Mouse (Mus musculus) forebrain, embryonic 12.5 days (tissue): Measurements from ENCODE around the gene Svbp. TPM values are rescaled to one million over a fixed set of nuclear protein-coding genes. Genes with fewer than 3 reads are reported as not detected.

Experiments used
- ATAC-seq: fragments of 200-750 bp; cut with Nextera tagmentation; 2 replicates; pipeline ENCODE4 v1.8.0; 2017; ENCODE audit warnings: moderate TSS enrichment; ENCODE audit not compliant: low FRiP score
- H3K27ac ChIP-seq: fragments of 300-500 bp; sonication (generic); 2 replicates; pipeline ENCODE4 v1.5.1; 2016; ENCODE audit warnings: mild to moderate bottlenecking
- H3K27me3 ChIP-seq: fragments of 300-500 bp; sonication (generic); 2 replicates; pipeline ENCODE4 v1.6.1; 2016; ENCODE audit warnings: mild to moderate bottlenecking
- H3K36me3 ChIP-seq: fragments of 300-500 bp; sonication (generic); replicated peaks from 2 replicates; pipeline ENCODE4 v1.6.1; 2016; ENCODE audit warnings: mild to moderate bottlenecking
- H3K4me1 ChIP-seq: fragments of 300-500 bp; sonication (generic); 2 replicates; pipeline ENCODE4 v1.6.1; 2016
- H3K4me2 ChIP-seq: fragments of 300-500 bp; sonication (generic); 2 replicates; pipeline ENCODE4 v1.6.1; 2016; ENCODE audit warnings: mild to moderate bottlenecking, moderate library complexity
- H3K4me3 ChIP-seq: fragments of 300-500 bp; sonication (generic); replicated peaks from 2 replicates; pipeline ENCODE4 v1.5.1; 2016; ENCODE audit warnings: mild to moderate bottlenecking
- H3K9ac ChIP-seq: fragments of 300-500 bp; sonication (generic); 2 replicates; pipeline ENCODE4 v1.6.1; 2016; ENCODE audit warnings: mild to moderate bottlenecking
- H3K9me3 ChIP-seq: fragments of 300-500 bp; sonication (generic); 2 replicates; pipeline ENCODE4 v1.6.1; 2016
- WGBS: fragments of 180-500 bp; shearing (Covaris S2); methylation state at CpG from one replicate; pipeline ENCODE4 v1.1.7; 2016; 5-methylcytosine and 5-hydroxymethylcytosine counted together
- polyA plus RNA-seq: library from polyadenylated mRNA; unstranded; fragments of >200 nt; fragmentation: Nextera tagmentation; extraction: Ambion mirVana; gene quantifications from 2 replicates; pipeline ENCODE4 v1.2.1, GENCODE M21; 2016

Svbp gene
- polyA plus RNA-seq, 1 experiment from 2014 or later = 162 TPM

DNA sequence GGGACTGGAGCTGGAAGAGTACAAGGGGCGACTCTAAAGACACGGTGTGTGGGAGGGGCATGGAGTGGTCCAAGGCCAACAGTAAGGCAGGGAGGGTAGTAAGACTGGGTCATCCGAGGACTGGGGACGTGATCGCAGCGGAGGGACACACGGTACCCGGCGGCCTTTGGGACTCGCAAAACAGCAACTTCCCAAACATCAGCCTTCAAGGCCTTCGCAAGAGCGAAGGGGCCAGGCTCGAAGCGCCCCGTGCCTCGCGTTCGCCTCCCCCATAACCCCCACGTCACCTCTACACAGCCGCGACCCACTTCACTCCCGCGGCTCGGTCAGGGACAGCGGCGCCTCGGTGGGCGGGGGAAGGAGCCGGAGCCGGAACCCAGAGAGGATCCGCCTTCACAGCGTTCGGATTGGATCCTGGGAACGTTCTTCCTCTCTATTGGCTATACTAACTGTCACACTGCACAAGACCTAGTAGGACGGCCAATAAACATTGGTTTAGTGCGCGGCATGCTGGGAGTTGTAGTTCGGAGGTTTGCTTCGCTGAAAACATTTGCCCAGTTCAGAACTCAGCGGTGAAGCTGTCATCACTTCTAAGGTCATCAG, 21.2 kb upstream of the Svbp start, which contains the start of gene Zfp691:
Zfp691 (minus strand) TSS at position 345 of the 603 bp plus-strand sequence.
- Histone ChIP-seq H3K4me2 (peak within 1 kb of the TSS; percentile 81), H3K27ac (peak within 1 kb of the TSS; percentile 46; the same call in 1 of the 2 replicates), H3K27me3 (0 out of 2 replicates have a peak, but pooled peaks cover 6% of the 10 kb centered on the region), H3K9ac (peak within 1 kb of the TSS; percentile 87), H3K9me3 (no peaks in the 10 kb centered on the region), H3K4me1 (peaks cover 19% of the 10 kb centered on the region), H3K4me3 (peak within 1 kb of the TSS; percentile 81), H3K36me3 (peaks cover 18% of the 10 kb centered on the region)
- under 1% methylated on average over 40 of the region's 40 CpGs for WGBS
- ATAC-seq = peak; percentile 100

DNA sequence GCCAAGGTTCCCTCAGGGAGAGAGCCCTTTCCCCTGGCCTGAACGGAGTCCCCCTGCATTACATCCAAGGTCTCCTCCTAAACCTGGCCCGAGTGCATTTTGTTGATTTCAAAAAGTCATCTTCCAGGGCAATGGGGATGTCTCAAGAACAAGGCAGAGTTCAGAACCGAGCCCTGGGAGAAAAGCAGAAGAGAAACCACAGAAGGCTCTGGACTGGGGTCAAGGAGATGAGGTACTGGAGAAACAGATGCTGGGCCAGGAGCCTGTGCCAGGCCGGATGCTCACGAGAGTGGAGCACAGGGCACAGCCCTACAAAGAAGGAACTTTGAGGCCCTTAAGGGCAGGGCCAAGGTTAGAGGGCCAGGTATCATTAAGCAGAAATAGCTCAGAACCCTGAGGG, 17.4 kb upstream of the Svbp start:
- H3K4me3 ChIP-seq = no peak overlapping the region
- H3K9me3 ChIP-seq = no peaks in the 10 kb centered on the region
- H3K27me3 ChIP-seq = 0 out of 2 replicates have a peak, but pooled peaks cover 6% of the 10 kb centered on the region
- 74% methylated on average over 5 of the region's 5 CpGs for WGBS
- no peak overlapping the region for H3K9ac ChIP-seq
- no peak overlapping the region for H3K4me2 ChIP-seq
- no peaks in the 10 kb centered on the region for H3K36me3 ChIP-seq
- no peak for ATAC-seq
- no peak overlapping the region for H3K27ac ChIP-seq
- H3K4me1 ChIP-seq = peaks cover 7% of the 10 kb centered on the region

DNA sequence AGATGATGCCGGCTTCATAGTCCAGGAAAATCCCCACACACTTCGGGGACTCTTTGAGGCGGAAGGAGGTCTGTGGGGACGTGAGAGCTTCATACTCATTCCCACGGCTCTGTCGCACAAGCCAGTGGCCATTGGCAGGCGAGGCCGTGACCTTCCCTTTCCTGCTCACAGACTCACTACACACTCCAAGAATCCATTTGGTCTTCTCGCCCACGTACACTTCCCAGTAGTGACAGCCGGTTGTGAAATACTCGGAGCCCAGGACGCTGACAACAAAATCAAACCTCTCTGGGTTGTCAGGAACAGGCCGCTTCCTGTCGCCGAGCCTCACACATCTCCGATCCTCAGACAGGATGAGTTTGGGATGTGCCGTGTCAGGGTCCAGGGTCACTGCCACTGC, 16.8 kb upstream of the Svbp start:
- Histone ChIP-seq H3K4me1 (peaks cover under 1% of the 10 kb centered on the region), H3K9ac (no peak overlapping the region), H3K27me3 (0 out of 2 replicates have a peak, but pooled peaks cover 6% of the 10 kb centered on the region), H3K4me3 (no peak overlapping the region), H3K36me3 (no peaks in the 10 kb centered on the region), H3K27ac (no peak overlapping the region), H3K4me2 (no peak overlapping the region), H3K9me3 (no peaks in the 10 kb centered on the region)
- 84% methylated on average over 18 of the region's 18 CpGs for WGBS
- ATAC-seq = no peak

DNA sequence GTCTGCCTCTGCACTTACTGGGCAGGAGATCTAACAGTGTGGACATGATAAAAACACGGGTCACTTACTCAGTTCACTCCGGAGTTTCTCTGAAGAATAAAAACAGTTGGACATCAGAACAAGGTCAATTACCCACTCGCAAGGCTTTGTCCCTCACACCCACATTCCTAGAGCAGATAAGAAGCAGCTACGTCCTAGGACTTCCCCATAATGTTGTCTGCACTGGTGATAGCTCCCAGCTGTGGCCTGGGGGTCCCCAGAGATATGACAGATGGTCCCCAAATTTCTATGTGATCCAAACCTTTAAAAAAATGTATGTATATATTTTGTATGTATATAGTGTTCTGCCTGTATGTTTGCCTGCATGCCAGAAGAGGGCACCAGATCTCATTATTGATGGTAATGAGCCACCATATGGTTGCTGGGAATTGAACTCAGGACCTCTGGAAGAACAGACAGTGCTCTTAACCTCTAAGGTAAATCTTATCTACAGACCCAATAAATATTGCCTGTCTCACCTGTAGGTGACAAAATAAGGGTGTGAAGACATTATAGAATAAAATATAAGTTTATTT, 14.9 kb upstream of the Svbp start:
- Histone ChIP-seq H3K27me3 (0 out of 2 replicates have a peak, but pooled peaks cover 6% of the 10 kb centered on the region), H3K4me1 (no peaks in the 10 kb centered on the region), H3K9ac (no peak overlapping the region), H3K4me3 (no peak overlapping the region), H3K36me3 (no peaks in the 10 kb centered on the region), H3K9me3 (no peaks in the 10 kb centered on the region), H3K27ac (no peak overlapping the region), H3K4me2 (no peak overlapping the region)
- WGBS = 57% methylated on average over 4 of the region's 4 CpGs
- no peak for ATAC-seq

DNA sequence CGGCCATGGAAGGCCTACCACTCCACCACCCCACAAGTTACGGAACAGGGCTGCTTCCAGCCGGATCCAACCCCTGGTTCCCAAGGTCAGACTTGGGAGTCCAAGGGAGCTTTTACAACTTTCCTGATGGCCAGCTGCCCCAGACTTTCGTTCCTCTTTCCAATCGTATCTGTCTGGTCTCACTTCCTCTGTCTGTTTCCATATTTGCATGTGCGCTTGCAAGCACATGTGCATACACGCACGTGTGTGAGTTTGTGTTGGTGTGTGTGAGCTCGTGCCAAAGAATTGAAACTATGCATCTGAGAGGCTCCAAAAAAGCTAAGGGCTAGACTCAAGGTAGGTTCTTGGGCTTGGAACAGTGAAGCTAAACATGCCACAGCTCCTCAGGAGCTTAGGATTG, 13.7 kb upstream of the Svbp start:
- Histone ChIP-seq H3K4me3 (no peak overlapping the region), H3K27me3 (0 out of 2 replicates have a peak, but pooled peaks cover 11% of the 10 kb centered on the region), H3K4me2 (no peak overlapping the region), H3K9me3 (no peaks in the 10 kb centered on the region), H3K9ac (no peak overlapping the region), H3K4me1 (no peaks in the 10 kb centered on the region), H3K27ac (no peak overlapping the region), H3K36me3 (no peaks in the 10 kb centered on the region)
- WGBS = 94% methylated on average over 9 of the region's 9 CpGs
- no peak for ATAC-seq

GRCm38 (mm10) chr4:119183525-119183924, 11.6 kb upstream of the Svbp start:
- no peak overlapping the region for H3K4me3 ChIP-seq
- 0 out of 2 replicates have a peak, but pooled peaks cover 5% of the 10 kb centered on the region for H3K27me3 ChIP-seq
- 50% methylated on average over 1 of the region's 1 CpGs for WGBS
- no peaks in the 10 kb centered on the region for H3K4me1 ChIP-seq
- no peaks in the 10 kb centered on the region for H3K36me3 ChIP-seq
- H3K27ac ChIP-seq = no peak overlapping the region
- ATAC-seq = no peak
- H3K9ac ChIP-seq = no peak overlapping the region
- no peaks in the 10 kb centered on the region for H3K9me3 ChIP-seq
- H3K4me2 ChIP-seq = no peak overlapping the region

GRCm38 (mm10) chr4:119185771-119186170, 9.3 kb upstream of the Svbp start:
- H3K4me3 ChIP-seq = no peak overlapping the region
- 0 out of 2 replicates have a peak, but pooled peaks cover 5% of the 10 kb centered on the region for H3K27me3 ChIP-seq
- H3K4me2 ChIP-seq = no peak overlapping the region
- no peaks in the 10 kb centered on the region for H3K9me3 ChIP-seq
- H3K27ac ChIP-seq = no peak overlapping the region
- H3K9ac ChIP-seq = no peak overlapping the region
- 83% methylated on average over 4 of the region's 4 CpGs for WGBS
- no peaks in the 10 kb centered on the region; the same call in 1 of the 2 replicates for H3K4me1 ChIP-seq
- no peak for ATAC-seq
- no peaks in the 10 kb centered on the region for H3K36me3 ChIP-seq

DNA sequence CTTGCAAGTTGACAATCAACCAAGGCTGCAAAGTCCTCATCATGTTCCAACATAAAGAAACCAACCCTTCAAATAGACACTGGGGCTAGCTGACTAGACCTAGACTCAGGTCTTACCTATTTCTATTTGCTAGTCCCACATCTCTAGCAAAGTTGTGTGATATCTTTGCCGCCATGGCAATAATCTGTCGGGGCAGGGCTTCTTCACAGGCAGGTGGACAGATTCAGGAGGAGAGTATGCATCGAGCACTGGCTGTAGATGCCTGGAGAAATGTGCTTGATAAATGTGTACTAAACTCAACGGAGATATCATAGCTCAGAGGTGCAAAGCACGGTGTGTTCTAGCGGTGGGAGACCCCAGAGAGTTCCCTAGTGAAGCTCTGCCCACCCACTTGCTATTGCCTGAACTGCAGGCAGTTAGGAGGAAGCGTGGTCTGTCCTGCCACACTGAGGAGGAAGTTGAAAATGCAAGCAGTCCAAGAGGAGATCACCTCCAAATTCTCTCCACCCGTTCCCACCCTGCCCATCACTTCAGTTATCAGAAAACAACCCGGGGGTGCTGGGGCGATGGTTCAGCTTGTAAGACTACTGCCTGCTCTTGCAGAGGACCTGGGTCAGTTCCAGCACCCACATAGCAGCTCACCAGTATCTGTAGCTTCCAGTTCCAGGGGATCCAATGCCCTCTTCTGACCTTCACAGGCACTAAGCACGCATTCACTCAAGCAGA, 6.9 kb upstream of the Svbp start:
- Histone ChIP-seq H3K9ac (no peak overlapping the region), H3K27me3 (0 out of 2 replicates have a peak, but pooled peaks cover 5% of the 10 kb centered on the region), H3K4me3 (no peak overlapping the region), H3K4me1 (no peaks in the 10 kb centered on the region; the same call in 1 of the 2 replicates), H3K9me3 (no peaks in the 10 kb centered on the region), H3K36me3 (no peaks in the 10 kb centered on the region), H3K27ac (no peak overlapping the region), H3K4me2 (no peak overlapping the region)
- no peak for ATAC-seq
- WGBS = 63% methylated on average over 11 of the region's 11 CpGs

DNA sequence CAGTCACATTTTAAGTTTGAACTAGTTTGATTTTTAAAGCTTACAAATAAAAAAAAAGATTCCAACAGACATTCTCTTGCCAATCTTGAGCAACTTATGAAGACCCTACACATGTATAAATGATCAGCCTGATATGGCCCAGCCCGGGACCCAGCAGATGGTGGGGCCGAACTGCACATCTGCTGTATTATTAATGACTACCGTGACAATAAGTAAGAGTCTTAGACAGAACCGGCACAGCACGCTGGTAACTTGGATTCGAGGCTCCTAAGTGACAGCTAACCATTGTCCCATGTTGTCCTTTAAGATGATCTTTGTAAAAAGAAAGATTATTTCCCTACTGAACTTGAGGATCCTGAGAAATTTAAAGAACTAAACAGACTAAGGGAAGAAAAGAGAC, 5.7 kb upstream of the Svbp start:
- no peak overlapping the region for H3K4me2 ChIP-seq
- H3K9me3 ChIP-seq = no peaks in the 10 kb centered on the region
- ATAC-seq = no peak
- WGBS = 73% methylated on average over 6 of the region's 6 CpGs
- no peak overlapping the region for H3K27ac ChIP-seq
- H3K4me1 ChIP-seq = no peaks in the 10 kb centered on the region; the same call in 1 of the 2 replicates
- no peak overlapping the region for H3K9ac ChIP-seq
- no peak overlapping the region; the same call in 1 of the 2 replicates for H3K4me3 ChIP-seq
- H3K27me3 ChIP-seq = 0 out of 2 replicates have a peak, but pooled peaks cover 5% of the 10 kb centered on the region
- no peaks in the 10 kb centered on the region for H3K36me3 ChIP-seq

DNA sequence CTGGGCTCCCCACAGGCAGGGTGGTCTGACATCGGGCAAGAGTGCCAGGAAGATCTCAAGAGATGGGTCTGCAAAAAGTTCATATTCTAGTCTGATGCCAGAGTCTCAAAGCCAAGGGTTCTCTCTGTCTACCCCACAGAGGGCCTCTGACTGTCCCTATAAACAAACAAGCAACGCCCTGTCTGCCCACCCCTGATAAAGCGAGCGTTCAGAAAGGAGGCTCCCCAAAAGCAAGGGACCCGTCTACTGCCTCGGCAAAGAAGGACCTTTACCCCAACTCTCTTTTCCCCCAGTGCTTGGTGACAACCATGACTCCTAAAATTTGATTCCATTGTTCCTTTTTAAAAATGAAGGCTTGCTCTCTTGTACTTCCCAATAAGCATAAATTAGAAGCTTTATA, 5.2 kb upstream of the Svbp start, which contains the start of gene Ermap:
Ermap (minus strand) TSS at position 148 of the 400 bp plus-strand sequence.
- Histone ChIP-seq H3K4me2 (no peak within 1 kb of the TSS), H3K36me3 (no peaks in the 10 kb centered on the region), H3K4me1 (no peaks in the 10 kb centered on the region; the same call in 1 of the 2 replicates), H3K27ac (no peak within 1 kb of the TSS), H3K9ac (no peak within 1 kb of the TSS), H3K4me3 (no peak within 1 kb of the TSS; the same call in 1 of the 2 replicates), H3K9me3 (no peaks in the 10 kb centered on the region), H3K27me3 (0 out of 2 replicates have a peak, but pooled peaks cover 5% of the 10 kb centered on the region)
- WGBS = 73% methylated on average over 6 of the region's 6 CpGs
- no peak for ATAC-seq

GRCm38 (mm10) chr4:119190618-119191017, 4.5 kb upstream of the Svbp start:
- no peak overlapping the region for H3K27ac ChIP-seq
- no peak overlapping the region for H3K4me3 ChIP-seq
- H3K27me3 ChIP-seq = 0 out of 2 replicates have a peak, but pooled peaks cover 1% of the 10 kb centered on the region
- no peak overlapping the region for H3K4me2 ChIP-seq
- ATAC-seq = no peak
- no peak overlapping the region for H3K9ac ChIP-seq
- H3K9me3 ChIP-seq = no peaks in the 10 kb centered on the region
- no peaks in the 10 kb centered on the region for H3K36me3 ChIP-seq
- H3K4me1 ChIP-seq = no peaks in the 10 kb centered on the region; the same call in 1 of the 2 replicates
- WGBS = 82% methylated on average over 8 of the region's 8 CpGs

- Histone ChIP-seq H3K9me3 (no peaks in the 10 kb centered on the region), H3K27me3 (no peaks in the 10 kb centered on the region), H3K27ac (no peak overlapping the region), H3K4me2 (no peak overlapping the region), H3K4me1 (peaks cover 5% of the 10 kb centered on the region), H3K36me3 (no peaks in the 10 kb centered on the region), H3K9ac (no peak overlapping the region), H3K4me3 (no peak overlapping the region)
- no peak for ATAC-seq
- 76% methylated on average over 3 of the region's 3 CpGs for WGBS
Observed at GRCm38 (mm10) chr4:119191273-119191672, 3.8 kb upstream of the Svbp start.
